Mouse (Mus musculus) spleen, adult 2 months (tissue): Measurements from ENCODE around the gene Cyp2c54.

Experiments
- CTCF ChIP-seq: fragments of 200-500 bp; IDR thresholded peaks from 2 replicates; pipeline ENCODE4 v1.5.1; 2011; ENCODE audit warnings: mild to moderate bottlenecking, inconsistent platforms; ENCODE audit not compliant: insufficient read depth, insufficient read length, insufficient replicate concordance; ENCODE audit errors: extremely low read depth
- POLR2A ChIP-seq: fragments of 200-500 bp; IDR thresholded peaks from 2 replicates; pipeline ENCODE4 v1.6.1; 2011; ENCODE audit warnings: low read depth, low read length, inconsistent platforms

- TF ChIP-seq CTCF (no peak), POLR2A (no peak)
Observed at GRCm38 (mm10) chr19:40091111-40091510, 17.5 kb upstream of the Cyp2c54 start.
